Mouse (Mus musculus) kidney, adult 10 weeks (tissue): ENCODE data around the gene Sh3bgrl2. TPM values are rescaled to one million over a fixed set of nuclear protein-coding genes. Genes with fewer than 3 reads are reported as not detected.

Experiments
- polyA plus RNA-seq: library from polyadenylated mRNA; stranded (reverse); fragments of 350-450 nt; fragmentation: Illumina TruSeq; extraction: RNeasy Lipid Tissue Mini Kit (QIAGEN cat#74804); gene quantifications from one replicate; pipeline ENCODE4 v1.2.3, GENCODE M21; 2014; ENCODE audit warnings: low read depth, low replicate concordance

Gene Sh3bgrl2
- 46.1 TPM for polyA plus RNA-seq

GRCm38 (mm10) chr9:83547830-83548689, at the start of gene Sh3bgrl2:
TSS of gene Sh3bgrl2 (plus strand) at chr9:83548327.

Other genes starting within 250 kb of the Sh3bgrl2 start
- 1.3 TPM for gene Lca5, start 107.2 kb upstream of the Sh3bgrl2 start, polyA plus RNA-seq